Comparison of ENCODE assay signal across 8 mouse cellular contexts in the genomic region with DNA sequence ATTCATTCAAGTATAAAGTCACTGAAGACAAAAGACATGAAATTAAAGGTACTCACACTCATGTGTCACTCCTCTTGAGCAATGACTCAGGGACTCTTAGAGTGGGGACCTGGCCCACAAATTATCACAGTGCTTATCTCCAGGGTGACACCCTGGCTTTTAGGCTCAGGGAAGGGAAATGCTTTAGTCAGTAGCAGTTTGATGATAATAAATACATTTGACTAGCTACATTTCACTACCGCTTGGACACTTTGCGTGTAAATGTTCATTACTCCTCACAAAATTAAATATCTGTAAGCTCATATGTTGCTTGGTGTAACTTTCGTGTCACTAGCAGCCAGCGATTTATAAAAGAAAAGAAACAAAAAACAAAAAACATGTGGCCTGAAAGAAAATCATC. TPM values are rescaled to one million over a fixed set of nuclear protein-coding genes. Genes with fewer than 3 reads are reported as not detected.
DNase-seq lines count a peak whose midpoint lies in the region; ATAC-seq lines count a peak whose summit lies in the region.
"Had no signal": no experiment of that assay in that cellular context is flagged by ENCODE, and none has a peak within 500 bp of the region (broad histone marks: within the 10 kb centered on the region; RNA-seq: fewer than 3 reads in every experiment).

No protein-coding gene starts in this region.

- ATAC-seq in embryonic facial prominence, embryonic 11.5 days (replicated peaks; ENCODE audit: insufficient number of reproducible peaks, low FRiP score, low TSS enrichment, low read depth) = no peak
- no peak for ATAC-seq in hindbrain, embryonic 15.5 days (ENCODE audit: low FRiP score, low read depth)
- ATAC-seq in midbrain, embryonic 14.5 days (ENCODE audit: low FRiP score, low TSS enrichment) = no peak
- ATAC-seq in monocyte, adult 5-6 weeks (replicated peaks; ENCODE audit: insufficient number of reproducible peaks, low FRiP score, low TSS enrichment, poor library complexity, severe bottlenecking) = no peak

- no peaks in the 10 kb centered on the region for H3K36me3 ChIP-seq in embryonic facial prominence, embryonic 11.5 days (replicated peaks; ENCODE audit: control insufficient read depth, insufficient read depth, low read depth, low read length)
- H3K36me3 ChIP-seq in hindbrain, embryonic 15.5 days = no peaks in the 10 kb centered on the region
- no peaks in the 10 kb centered on the region for H3K36me3 ChIP-seq in midbrain, embryonic 14.5 days (ENCODE audit: control insufficient read depth, insufficient read depth, low read length)

- H3K9me3 ChIP-seq in embryonic facial prominence, embryonic 11.5 days (replicated peaks; ENCODE audit: control insufficient read depth, low read length) = no peaks in the 10 kb centered on the region
- H3K9me3 ChIP-seq in hindbrain, embryonic 15.5 days = no peaks in the 10 kb centered on the region
- H3K9me3 ChIP-seq in midbrain, embryonic 14.5 days (ENCODE audit: control insufficient read depth, low read length) = no peaks in the 10 kb centered on the region

- 81% methylated on average over 4 of the region's 4 CpGs for WGBS in embryonic facial prominence, embryonic 11.5 days
- 82% methylated on average over 4 of the region's 4 CpGs for WGBS in hindbrain, embryonic 15.5 days
- 77% methylated on average over 4 of the region's 4 CpGs for WGBS in midbrain, embryonic 14.5 days

- H3K27me3 ChIP-seq in embryonic facial prominence, embryonic 11.5 days (ENCODE audit: control insufficient read depth, insufficient read depth, low read length) = no peaks in the 10 kb centered on the region
- no peaks in the 10 kb centered on the region for H3K27me3 ChIP-seq in hindbrain, embryonic 15.5 days
- no peaks in the 10 kb centered on the region for H3K27me3 ChIP-seq in midbrain, embryonic 14.5 days (ENCODE audit: control insufficient read depth, insufficient read depth, low read length)

- DNase-seq in 3T3-L1 (ENCODE audit: low read depth, low spot score) (peak; percentile 37), 416B (ENCODE audit: low read depth) (peak; percentile 85)
- no peak for DNase-seq in embryonic facial prominence, embryonic 11.5 days (ENCODE audit: low spot score)
- DNase-seq in midbrain, embryonic 14.5 days = peak; percentile 13
- DNase-seq in gastrocnemius, adult 8-10 months (ENCODE audit: low spot score in 2 of 2) = no peak

- no peaks in the 10 kb centered on the region for H3K4me1 ChIP-seq in embryonic facial prominence, embryonic 11.5 days (ENCODE audit: control insufficient read depth, insufficient read depth, low read length)
- peaks cover 14% of the 10 kb centered on the region for H3K4me1 ChIP-seq in hindbrain, embryonic 15.5 days (replicated peaks)
- peaks cover 7% of the 10 kb centered on the region; the same call in 1 of the 2 replicates for H3K4me1 ChIP-seq in midbrain, embryonic 14.5 days (ENCODE audit: control insufficient read depth, insufficient read depth, low read length)

- H3K4me2 ChIP-seq in embryonic facial prominence, embryonic 11.5 days (ENCODE audit: low read depth, low read length) = peak overlapping the region; percentile 72
- peak overlapping the region; percentile 61 for H3K4me2 ChIP-seq in hindbrain, embryonic 15.5 days
- H3K4me2 ChIP-seq in midbrain, embryonic 14.5 days (ENCODE audit: low read length) = peak overlapping the region; percentile 77

- peak overlapping the region; percentile 94 for H3K9ac ChIP-seq in embryonic facial prominence, embryonic 11.5 days (replicated peaks; ENCODE audit: low read length)
- H3K9ac ChIP-seq in hindbrain, embryonic 15.5 days = peak overlapping the region; percentile 74
- H3K9ac ChIP-seq in midbrain, embryonic 14.5 days (replicated peaks; ENCODE audit: low read length) = peak overlapping the region; percentile 93

- no peak overlapping the region for H3K27ac ChIP-seq in embryonic facial prominence, embryonic 11.5 days (replicated peaks; ENCODE audit: low read depth, low read length)
- H3K27ac ChIP-seq in hindbrain, embryonic 15.5 days (replicated peaks) = peak overlapping the region; percentile 94
- H3K27ac ChIP-seq in midbrain, embryonic 14.5 days (replicated peaks; ENCODE audit: low read depth, low read length) = peak overlapping the region; percentile 95

- peak overlapping the region; percentile 74 for H3K4me3 ChIP-seq in embryonic facial prominence, embryonic 11.5 days (ENCODE audit: low read depth, low read length)
- peak overlapping the region; percentile 63 for H3K4me3 ChIP-seq in hindbrain, embryonic 15.5 days
- H3K4me3 ChIP-seq in midbrain, embryonic 14.5 days (replicated peaks; ENCODE audit: low read depth, low read length) = peak overlapping the region; percentile 78

RNA-seq across cellular contexts. Expression of a gene that starts 1.1 kb away (rescaled TPM):
- 21.9 and 23.4 TPM in 2 replicates for polyA plus RNA-seq in embryonic facial prominence, embryonic 11.5 days (2014; fragmentation: Nextera tagmentation; extraction: Ambion mirVana)
- 17.2 and 18.5 TPM in 2 replicates for polyA plus RNA-seq in hindbrain, embryonic 15.5 days (2015; fragmentation: Nextera tagmentation; extraction: Ambion mirVana)
- polyA plus RNA-seq in midbrain, embryonic 14.5 days (2014; fragmentation: Nextera tagmentation; extraction: Ambion mirVana) = 19.6 and 24.1 TPM in 2 replicates
- 12.1 to 24.4 TPM (median 14.1 TPM) in 3 replicates for total RNA-seq in monocyte, adult 5-6 weeks (2017)
- 10 to 100 TPM; 17.6 to 29.0 (median 22.7) TPM for total RNA-seq in gastrocnemius, adult 8-10 months (2022)

RNA-seq across cellular contexts. Expression of a gene that starts 39.3 kb away (rescaled TPM):
- 0.43 and 0.47 TPM in 2 replicates for polyA plus RNA-seq in embryonic facial prominence, embryonic 11.5 days (2014; fragmentation: Nextera tagmentation; extraction: Ambion mirVana)
- polyA plus RNA-seq in hindbrain, embryonic 15.5 days (2015; fragmentation: Nextera tagmentation; extraction: Ambion mirVana) = 3.3 and 3.4 TPM in 2 replicates
- 1.2 and 2.2 TPM in 2 replicates for polyA plus RNA-seq in midbrain, embryonic 14.5 days (2014; fragmentation: Nextera tagmentation; extraction: Ambion mirVana)
- not detected in 3 replicates for total RNA-seq in monocyte, adult 5-6 weeks (2017)
- total RNA-seq in gastrocnemius, adult 8-10 months (2022) = not detected

RNA-seq across cellular contexts. Expression of a gene that starts 50.5 kb away (rescaled TPM):
- polyA plus RNA-seq in embryonic facial prominence, embryonic 11.5 days (2014; fragmentation: Nextera tagmentation; extraction: Ambion mirVana) = 0.66 and 0.67 TPM in 2 replicates
- 2.2 and 2.6 TPM in 2 replicates for polyA plus RNA-seq in hindbrain, embryonic 15.5 days (2015; fragmentation: Nextera tagmentation; extraction: Ambion mirVana)
- polyA plus RNA-seq in midbrain, embryonic 14.5 days (2014; fragmentation: Nextera tagmentation; extraction: Ambion mirVana) = 3.5 TPM in 2 replicates
- not detected in 3 replicates for total RNA-seq in monocyte, adult 5-6 weeks (2017)
- total RNA-seq in gastrocnemius, adult 8-10 months (2022) = not detected
- total RNA-seq: hematopoietic stem cell, adult 5-6 weeks had no signal

Comparison
In these comparisons a context has a peak if more than half of its experiments do, and no peak if none do; other contexts are left out.
1. DNase-seq: peak in 3T3-L1 (single experiment), 416B (single experiment) and midbrain, embryonic 14.5 days (single experiment); none in embryonic facial prominence, embryonic 11.5 days (single experiment) and gastrocnemius, adult 8-10 months (0 of 2).
2. Peak in every context shown above with its lines, with median percentiles within 50 percentile points of each other: H3K4me2 ChIP-seq, H3K4me3 ChIP-seq and H3K9ac ChIP-seq.